Mouse (Mus musculus): ENCODE results near the gene Zfp13. TPM values are rescaled to one million over a fixed set of nuclear protein-coding genes. Genes with fewer than 3 reads are reported as not detected.

Gene Zfp13
- 10.3 and 13.2 TPM in 2 replicates for polyA plus RNA-seq (2015; fragmentation: Nextera tagmentation; extraction: Ambion mirVana)

GRCm38 (mm10) chr17:23598582-23599552 is at the start of gene Zfp13:
Gene Zfp13, minus strand, starts transcription at chr17:23599487.

DNA sequence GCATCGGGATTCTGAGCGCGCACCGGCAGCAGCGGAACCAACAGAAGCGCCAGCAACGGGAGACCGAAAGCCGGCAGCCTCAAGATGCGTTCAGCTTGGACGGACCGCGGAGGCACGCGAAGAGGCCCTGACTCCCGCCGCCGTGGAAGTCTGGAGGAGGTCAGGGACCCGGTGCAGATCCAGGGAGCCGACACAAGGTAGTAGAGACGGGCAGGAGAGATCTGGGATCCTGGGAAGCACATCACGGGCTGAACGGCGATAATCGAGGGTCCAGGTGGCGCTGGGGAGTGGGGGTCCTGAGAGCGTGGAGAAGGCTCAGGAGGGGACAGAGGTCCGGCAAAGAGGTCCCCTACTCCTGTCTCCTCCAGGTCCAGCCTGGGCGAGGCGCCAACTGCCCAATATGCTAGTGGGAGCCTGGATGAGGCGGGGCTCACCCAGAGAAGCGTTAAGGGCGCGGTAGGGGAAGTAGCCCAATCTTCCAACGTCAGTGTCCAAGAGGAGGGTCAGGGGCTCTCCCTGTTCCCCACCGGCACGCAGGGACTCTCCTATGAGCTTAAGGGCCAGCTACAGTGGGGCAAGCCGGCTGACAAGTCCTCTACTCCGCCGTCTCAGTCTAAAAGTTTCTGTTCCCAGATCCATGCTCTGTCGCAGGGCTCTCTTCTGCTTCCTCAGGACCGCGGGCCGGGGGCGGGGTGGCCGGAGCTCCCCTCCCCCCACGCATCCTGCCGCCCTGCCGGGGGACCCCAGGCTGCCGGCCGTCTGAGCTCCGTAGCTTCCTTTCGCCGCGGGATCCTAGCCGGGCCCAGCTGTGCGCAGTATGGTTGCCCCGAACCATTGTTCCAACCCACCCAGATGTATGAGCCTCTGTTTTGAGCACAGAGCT is 45.6 kb upstream of the Zfp13 start, which contains the start of gene Mmp25:
Gene Mmp25 (minus strand): TSS at position 665 of the 883 bp plus-strand sequence.

DNA sequence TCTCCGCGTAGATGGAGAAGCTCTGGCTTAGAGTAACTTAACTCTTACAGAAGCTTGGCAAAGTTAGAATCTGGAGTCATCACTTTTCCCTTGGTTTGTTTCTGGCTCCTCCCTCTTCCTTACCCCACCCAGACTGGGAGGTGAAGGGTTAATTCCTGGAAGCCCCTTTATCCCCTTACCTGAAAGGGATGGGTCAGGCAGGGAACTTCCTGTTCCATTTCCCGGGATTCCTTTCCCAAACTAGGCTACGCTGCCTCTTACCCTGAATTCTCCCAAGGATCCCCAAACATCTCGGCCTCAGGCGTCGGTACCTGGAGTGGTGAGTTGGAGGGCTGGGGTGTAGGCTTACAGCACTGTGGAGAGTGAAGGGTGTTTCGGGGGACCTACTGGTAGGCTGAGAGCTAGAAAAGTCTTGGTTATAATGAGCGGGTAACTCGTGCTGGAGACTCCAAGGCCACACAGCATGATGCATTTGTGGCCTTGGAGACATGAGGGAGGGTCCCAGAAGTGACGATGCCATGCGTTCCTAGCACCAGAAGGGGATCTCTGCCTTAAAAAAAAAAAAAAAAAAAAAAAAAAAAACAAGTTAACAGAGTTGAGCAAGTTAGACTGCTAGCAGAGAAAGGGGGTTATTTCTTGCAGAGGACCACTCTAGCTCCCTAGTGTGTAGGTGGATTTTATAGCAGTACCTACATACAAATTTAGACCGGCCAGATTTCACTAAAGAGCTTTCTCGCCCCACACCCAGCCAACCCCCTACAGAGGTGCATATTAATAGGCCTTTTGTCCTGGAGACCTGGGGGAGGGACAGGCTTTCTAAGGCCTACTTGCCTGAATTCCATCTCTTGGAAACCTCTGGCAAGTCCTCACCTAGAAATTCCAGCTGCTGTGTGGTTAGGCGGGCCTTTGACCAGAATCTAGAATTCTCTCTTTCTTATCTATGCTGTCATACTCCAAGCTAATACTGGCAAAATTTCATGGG is 1.6 kb upstream of the Zfp13 start, which contains the start of gene Zscan10:
Gene Zscan10 (plus strand): TSS at position 216 of the 982 bp plus-strand sequence.

DNA sequence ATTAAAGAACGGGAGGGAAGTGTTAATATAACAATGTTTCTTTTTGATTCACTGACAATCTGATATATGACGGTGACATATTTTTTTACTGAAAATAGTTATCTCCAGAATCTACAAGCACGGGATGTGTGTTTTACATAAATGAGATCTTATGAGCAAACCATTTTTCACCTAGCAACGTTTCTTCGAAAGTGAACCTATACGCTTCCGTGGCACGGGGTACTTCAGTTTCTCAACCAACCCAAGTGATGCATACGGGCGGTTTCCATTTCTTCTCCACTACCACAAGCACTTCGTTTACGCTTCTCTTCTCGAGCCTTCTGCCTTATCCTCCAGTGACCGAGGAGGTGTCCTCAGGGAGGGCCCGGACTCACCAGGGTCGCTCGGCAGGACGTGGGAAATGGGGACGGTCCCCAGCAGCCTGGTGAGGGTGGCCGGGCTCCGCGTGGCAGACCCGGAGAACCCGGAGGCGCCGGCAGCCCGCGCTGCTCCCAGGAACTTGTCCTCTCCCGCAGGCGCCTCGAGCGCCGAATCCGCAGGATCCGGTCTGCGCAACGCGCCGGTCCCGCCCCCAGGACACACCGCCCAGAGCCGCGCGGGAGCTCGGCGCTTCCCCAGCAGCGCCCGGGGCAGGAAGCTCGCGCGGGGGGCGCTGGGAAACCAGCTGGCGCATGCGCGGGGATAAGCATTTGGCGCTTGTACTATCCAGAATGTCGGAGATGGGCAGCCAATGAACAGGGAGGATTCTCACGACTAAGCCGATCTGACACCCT is 35.5 kb downstream of the Zfp13 start, which contains the start of gene Zfp213:
Gene Zfp213 (minus strand): TSS at position 644 of the 773 bp plus-strand sequence.

Other genes starting within 250 kb of the Zfp13 start
- not detected in 2 replicates for gene Vmn2r116, start 214.9 kb downstream of the Zfp13 start, polyA plus RNA-seq (2015; fragmentation: Nextera tagmentation; extraction: Ambion mirVana)
- gene Vmn2r117, start 119.8 kb downstream of the Zfp13 start, polyA plus RNA-seq (2015; fragmentation: Nextera tagmentation; extraction: Ambion mirVana): not detected in 2 replicates
- 13.5 and 13.7 TPM in 2 replicates for gene Zfp213, start 35.2 kb downstream of the Zfp13 start, polyA plus RNA-seq (2015; fragmentation: Nextera tagmentation; extraction: Ambion mirVana)
- not detected in 2 replicates for gene Zscan10, start 1.4 kb upstream of the Zfp13 start, polyA plus RNA-seq (2015; fragmentation: Nextera tagmentation; extraction: Ambion mirVana)
- gene Mmp25, start 45.8 kb upstream of the Zfp13 start, polyA plus RNA-seq (2015; fragmentation: Nextera tagmentation; extraction: Ambion mirVana): 0.25 and 0.30 TPM in 2 replicates
- gene Bicdl2, start 61.0 kb upstream of the Zfp13 start, polyA plus RNA-seq (2015; fragmentation: Nextera tagmentation; extraction: Ambion mirVana): 0.30 TPM in 1 of 2 replicates, not detected in the other
- 122 and 166 TPM in 2 replicates for gene Hcfc1r1, start 74.1 kb upstream of the Zfp13 start, polyA plus RNA-seq (2015; fragmentation: Nextera tagmentation; extraction: Ambion mirVana)
- gene Thoc6, start 74.4 kb upstream of the Zfp13 start, polyA plus RNA-seq (2015; fragmentation: Nextera tagmentation; extraction: Ambion mirVana): 19.0 and 25.0 TPM in 2 replicates
- 61.5 and 84.3 TPM in 2 replicates for gene Tnfrsf12a, start 78.0 kb upstream of the Zfp13 start, polyA plus RNA-seq (2015; fragmentation: Nextera tagmentation; extraction: Ambion mirVana)
- gene Cldn6, start 79.8 kb upstream of the Zfp13 start, polyA plus RNA-seq (2015; fragmentation: Nextera tagmentation; extraction: Ambion mirVana): 0.36 and 3.4 TPM in 2 replicates
- 1.0 and 3.0 TPM in 2 replicates for gene Cldn9, start 84.5 kb upstream of the Zfp13 start, polyA plus RNA-seq (2015; fragmentation: Nextera tagmentation; extraction: Ambion mirVana)
- gene 1520401A03Rik, start 123.3 kb upstream of the Zfp13 start, polyA plus RNA-seq (2015; fragmentation: Nextera tagmentation; extraction: Ambion mirVana): 1.2 and 3.5 TPM in 2 replicates
- 12.8 and 16.6 TPM in 2 replicates for gene Pkmyt1, start 126.8 kb upstream of the Zfp13 start, polyA plus RNA-seq (2015; fragmentation: Nextera tagmentation; extraction: Ambion mirVana)
- 17.0 and 21.6 TPM in 2 replicates for gene Paqr4, start 141.4 kb upstream of the Zfp13 start, polyA plus RNA-seq (2015; fragmentation: Nextera tagmentation; extraction: Ambion mirVana)
- gene Kremen2, start 146.3 kb upstream of the Zfp13 start, polyA plus RNA-seq (2015; fragmentation: Nextera tagmentation; extraction: Ambion mirVana): 0.19 and 0.54 TPM in 2 replicates
- 51.5 and 54.6 TPM in 2 replicates for gene Flywch1, start 172.1 kb upstream of the Zfp13 start, polyA plus RNA-seq (2015; fragmentation: Nextera tagmentation; extraction: Ambion mirVana)
- gene Flywch2, start 186.6 kb upstream of the Zfp13 start, polyA plus RNA-seq (2015; fragmentation: Nextera tagmentation; extraction: Ambion mirVana): 28.8 and 51.4 TPM in 2 replicates
- 291 and 447 TPM in 2 replicates for gene Srrm2, start 191.0 kb upstream of the Zfp13 start, polyA plus RNA-seq (2015; fragmentation: Nextera tagmentation; extraction: Ambion mirVana)
- gene Elob, start 229.6 kb upstream of the Zfp13 start, polyA plus RNA-seq (2015; fragmentation: Nextera tagmentation; extraction: Ambion mirVana): 1,156 and 1,274 TPM in 2 replicates
- not detected in 2 replicates for gene Prss33, start 236.6 kb upstream of the Zfp13 start, polyA plus RNA-seq (2015; fragmentation: Nextera tagmentation; extraction: Ambion mirVana)
- not detected in 2 replicates for gene Prss32, start 244.4 kb upstream of the Zfp13 start, polyA plus RNA-seq (2015; fragmentation: Nextera tagmentation; extraction: Ambion mirVana)
- gene Prss41, start 244.7 kb upstream of the Zfp13 start, polyA plus RNA-seq (2015; fragmentation: Nextera tagmentation; extraction: Ambion mirVana): 0.52 and 0.57 TPM in 2 replicates

Data from adrenal gland, postnatal 0 days (tissue).